ENCODE assay signal across 12 mouse cellular contexts in the genomic region with DNA sequence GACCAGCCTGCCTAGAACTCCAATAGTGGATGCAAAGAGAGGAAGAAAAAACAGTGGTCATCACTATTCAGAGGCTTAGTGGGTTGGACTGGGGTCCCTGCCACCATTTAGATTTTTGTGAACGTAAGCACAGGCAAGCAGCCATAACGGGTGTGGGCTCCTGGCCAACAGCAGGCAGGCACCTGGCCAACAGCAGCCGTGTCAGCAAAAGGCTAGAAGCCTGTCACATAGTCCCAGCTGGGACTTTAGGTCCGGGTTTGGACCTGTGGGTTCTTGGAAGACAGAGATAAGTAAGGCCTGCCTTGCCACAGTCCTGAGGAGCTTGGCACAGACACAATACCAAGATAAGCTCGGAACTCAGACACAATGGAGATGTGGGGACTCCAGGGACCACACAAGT.
DNase-seq lines count a peak whose midpoint lies in the region; ATAC-seq and TF ChIP-seq lines count a peak whose summit lies in the region.
"Had no signal": no experiment of that assay in that cellular context is flagged by ENCODE, and none has a peak within 500 bp of the region (broad histone marks: within the 10 kb centered on the region; RNA-seq: fewer than 3 reads in every experiment).

No protein-coding gene starts in this region.

- H3K4me2 ChIP-seq in forebrain, embryonic 14.5 days (ENCODE audit: low read length) = no peak overlapping the region
- no peak overlapping the region for H3K4me2 ChIP-seq in forebrain, embryonic 15.5 days (replicated peaks)
- H3K4me2 ChIP-seq: embryonic facial prominence, embryonic 12.5 days; midbrain, embryonic 12.5 days had no signal

- peak; percentile 53 for DNase-seq in forebrain, embryonic 14.5 days (ENCODE audit: low spot score)
- peak; percentile 83 for DNase-seq in left cerebral cortex, postnatal 4 days
- DNase-seq in left cerebral cortex, postnatal 36 days (ENCODE audit: low spot score in 2 of 2) = no peak
- DNase-seq in brain, embryonic 14.5 days (ENCODE audit: low read depth) = peak; percentile 78
- DNase-seq in kidney, adult 9 months = peak; percentile 19
- DNase-seq in urinary bladder, adult 2 months (ENCODE audit: low spot score) = no peak
- no peak for DNase-seq in left cerebral cortex, postnatal 14 days (ENCODE audit: low spot score in 2 of 2)
- DNase-seq: gastrocnemius, postnatal 36 days; thymus, postnatal 36 days had no signal

- intact Hi-C loops in left cerebral cortex, postnatal 4 days (cut with DNase I) = no loop called here
- intact Hi-C loops in left cerebral cortex, postnatal 36 days (cut with DNase I) = no loop called here
- intact Hi-C loops in left cerebral cortex, postnatal 14 days (cut with DNase I) = no loop called here

- WGBS in forebrain, embryonic 14.5 days = 25% methylated on average over 5 of the region's 5 CpGs
- 22% methylated on average over 5 of the region's 5 CpGs for WGBS in forebrain, embryonic 15.5 days

- H3K9ac ChIP-seq in forebrain, embryonic 14.5 days (ENCODE audit: low read length) = no peak overlapping the region
- H3K9ac ChIP-seq in forebrain, embryonic 15.5 days (replicated peaks) = no peak overlapping the region
- H3K9ac ChIP-seq: embryonic facial prominence, embryonic 12.5 days; midbrain, embryonic 12.5 days had no signal

- no peak for TF ChIP-seq CTCF in brain, embryonic 14.5 days (IDR thresholded peaks at IDR 0.05; ENCODE audit: borderline replicate concordance, extremely low read depth, insufficient read depth, insufficient read length)

- peaks cover 7% of the 10 kb centered on the region; the same call in 1 of the 2 replicates for H3K4me1 ChIP-seq in forebrain, embryonic 14.5 days (ENCODE audit: control insufficient read depth, insufficient read depth, low read length)
- H3K4me1 ChIP-seq in forebrain, embryonic 15.5 days = peaks cover 15% of the 10 kb centered on the region

- H3K9me3 ChIP-seq in forebrain, embryonic 14.5 days (replicated peaks; ENCODE audit: control insufficient read depth, low read length) = no peaks in the 10 kb centered on the region
- no peaks in the 10 kb centered on the region for H3K9me3 ChIP-seq in forebrain, embryonic 15.5 days
- H3K9me3 ChIP-seq: embryonic facial prominence, embryonic 12.5 days; midbrain, embryonic 12.5 days had no signal

- no peak overlapping the region for H3K27ac ChIP-seq in forebrain, embryonic 14.5 days (ENCODE audit: low read depth, low read length)
- no peak overlapping the region for H3K27ac ChIP-seq in forebrain, embryonic 15.5 days (replicated peaks)
- H3K27ac ChIP-seq: embryonic facial prominence, embryonic 12.5 days; midbrain, embryonic 12.5 days had no signal

- H3K27me3 ChIP-seq in forebrain, embryonic 14.5 days (replicated peaks; ENCODE audit: control insufficient read depth, insufficient read depth, low read length) = no peaks in the 10 kb centered on the region
- H3K27me3 ChIP-seq in forebrain, embryonic 15.5 days = no peaks in the 10 kb centered on the region
- H3K27me3 ChIP-seq: embryonic facial prominence, embryonic 12.5 days; midbrain, embryonic 12.5 days had no signal

- TF ChIP-seq POLR2A in brain, embryonic 14.5 days (IDR thresholded peaks at IDR 0.05; ENCODE audit: borderline replicate concordance, extremely low read depth, insufficient read depth, insufficient read length, poor library complexity, severe bottlenecking) = no peak

- no peak overlapping the region for H3K4me3 ChIP-seq in forebrain, embryonic 14.5 days (ENCODE audit: low read depth, low read length)
- H3K4me3 ChIP-seq in forebrain, embryonic 15.5 days = no peak overlapping the region
- H3K4me3 ChIP-seq: embryonic facial prominence, embryonic 12.5 days; midbrain, embryonic 12.5 days had no signal

- H3K36me3 ChIP-seq in forebrain, embryonic 14.5 days (ENCODE audit: control insufficient read depth, insufficient read depth, low read length) = no peaks in the 10 kb centered on the region
- no peaks in the 10 kb centered on the region for H3K36me3 ChIP-seq in forebrain, embryonic 15.5 days
- H3K36me3 ChIP-seq: embryonic facial prominence, embryonic 12.5 days; midbrain, embryonic 12.5 days had no signal

- ATAC-seq in forebrain, embryonic 14.5 days = peak; percentile 37; the same call in 1 of the 2 replicates
- no peak for ATAC-seq in forebrain, embryonic 15.5 days (replicated peaks)

Comparison
In these comparisons a context has a peak if more than half of its experiments do, and no peak if none do; other contexts are left out.
1. DNase-seq: peak in forebrain, embryonic 14.5 days (single experiment), left cerebral cortex, postnatal 4 days (single experiment), brain, embryonic 14.5 days (single experiment) and kidney, adult 9 months (single experiment); none in left cerebral cortex, postnatal 36 days (0 of 2), urinary bladder, adult 2 months (single experiment) and left cerebral cortex, postnatal 14 days (0 of 2).